Mouse (Mus musculus) CH12.LX (cell line): ENCODE results near the gene Idh2. TPM values are rescaled to one million over a fixed set of nuclear protein-coding genes. Genes with fewer than 3 reads are reported as not detected.

Experiments used
- DNase-seq: peaks from one replicate; pipeline ENCODE4 v3.0.0-alpha.2; 2013; ENCODE audit errors: extremely low read depth
- H3K27ac ChIP-seq: 2 replicates; pipeline ENCODE4 v1.5.1; 2012; ENCODE audit warnings: low read depth, mild to moderate bottlenecking, control low read depth, moderate library complexity; ENCODE audit not compliant: insufficient read depth
- H3K27me3 ChIP-seq: replicated peaks from 2 replicates; pipeline ENCODE3; 2012; ENCODE audit warnings: inconsistent platforms
- H3K36me3 ChIP-seq, 2 experiments: replicated peaks in 1 of 2; 2 replicates each; pipeline versions ENCODE3 to v1.6.1; 2012; ENCODE audit warnings: inconsistent platforms in 1 of 2, low read length in 1 of 2, mild to moderate bottlenecking in 1 of 2, mixed read lengths in 1 of 2, moderate library complexity in 1 of 2; ENCODE audit not compliant: control insufficient read depth in 1 of 2, insufficient read depth in 1 of 2
- H3K4me1 ChIP-seq, 2 experiments: 2 replicates each; pipeline ENCODE4 v1.6.1; 2012; ENCODE audit warnings: inconsistent platforms in 1 of 2, moderate library complexity in 1 of 2; ENCODE audit not compliant: insufficient read depth in 2 of 2, control insufficient read depth in 1 of 2
- H3K4me2 ChIP-seq: 2 replicates; pipeline ENCODE4 v1.6.1; 2012; ENCODE audit warnings: low read depth, mild to moderate bottlenecking, control low read depth; ENCODE audit not compliant: poor library complexity, insufficient read depth, severe bottlenecking
- H3K4me3 ChIP-seq, 3 experiments: fragments of 150-350 bp in 1 of 3; sonication (generic) in 1 of 3; replicated peaks in 1 of 3; 2 replicates each; pipeline versions ENCODE3 to v1.5.1; 2011 to 2012; ENCODE audit warnings: low read depth in 2 of 3, low read length in 2 of 3, mild to moderate bottlenecking in 2 of 3, moderate library complexity in 2 of 3, control low read depth in 1 of 3, improper control_type of control experiment in 1 of 3, inconsistent platforms in 1 of 3, mixed read lengths in 1 of 3; ENCODE audit not compliant: poor library complexity in 1 of 3
- H3K79me2 ChIP-seq: replicated peaks from 2 replicates; pipeline ENCODE4 v1.6.1; 2012; ENCODE audit warnings: mild to moderate bottlenecking, moderate library complexity; ENCODE audit not compliant: control insufficient read depth, poor library complexity, insufficient read depth, severe bottlenecking; ENCODE audit errors: extremely low read depth
- H3K9ac ChIP-seq: 2 replicates; pipeline ENCODE4 v1.6.1; 2012; ENCODE audit warnings: low read depth, mild to moderate bottlenecking, control low read depth, moderate library complexity; ENCODE audit not compliant: insufficient read depth
- H3K9me3 ChIP-seq: replicated peaks from 2 replicates; pipeline ENCODE3; 2012; ENCODE audit warnings: low read length, inconsistent platforms, mixed read lengths
- BHLHE40 ChIP-seq: IDR thresholded peaks from 2 replicates; pipeline ENCODE4 v1.6.1; 2011; ENCODE audit warnings: mild to moderate bottlenecking, low read depth, low read length, improper control_type of control experiment
- CHD1 ChIP-seq: IDR thresholded peaks from 2 replicates; pipeline ENCODE4 v1.6.1; 2012; ENCODE audit warnings: low read depth, low read length, improper control_type of control experiment, inconsistent platforms
- CHD2 ChIP-seq: IDR thresholded peaks from 2 replicates; pipeline ENCODE4 v1.6.1; 2011; ENCODE audit warnings: low read length, improper control_type of control experiment
- CTCF ChIP-seq, 2 experiments: IDR thresholded peaks in 1 of 2; conservative IDR thresholded peaks in 1 of 2; 2 replicates each; pipeline ENCODE4 v1.5.1; 2011 to 2012; ENCODE audit warnings: low read depth in 2 of 2, low read length in 2 of 2, improper control_type of control experiment in 1 of 2, inconsistent platforms in 1 of 2, mild to moderate bottlenecking in 1 of 2, moderate library complexity in 1 of 2
- E2F4 ChIP-seq: IDR thresholded peaks from 2 replicates; pipeline ENCODE4 v1.6.1; 2011; ENCODE audit warnings: low read depth, low read length, improper control_type of control experiment; ENCODE audit not compliant: insufficient replicate concordance
- EP300 ChIP-seq: IDR thresholded peaks from 2 replicates; pipeline ENCODE4 v1.6.1; 2011; ENCODE audit warnings: low read length, improper control_type of control experiment
- ETS1 ChIP-seq: conservative IDR thresholded peaks from 2 replicates; pipeline ENCODE4 v1.6.1; 2012; ENCODE audit warnings: low read depth, mild to moderate bottlenecking, inconsistent platforms, low read length, improper control_type of control experiment, moderate library complexity
- GABPA ChIP-seq: IDR thresholded peaks from 2 replicates; pipeline ENCODE4 v1.6.1; 2012; ENCODE audit warnings: low read depth, low read length, improper control_type of control experiment, inconsistent platforms; ENCODE audit not compliant: insufficient replicate concordance
- HCFC1 ChIP-seq: IDR thresholded peaks from 2 replicates; pipeline ENCODE4 v1.6.1; 2012; ENCODE audit warnings: low read depth, mild to moderate bottlenecking, inconsistent platforms, low read length, improper control_type of control experiment
- IRF4 ChIP-seq: IDR thresholded peaks from 2 replicates; pipeline ENCODE4 v1.6.1; 2014; ENCODE audit warnings: low read depth, mild to moderate bottlenecking, inconsistent platforms, low read length, improper control_type of control experiment
- JUN ChIP-seq: IDR thresholded peaks from 2 replicates; pipeline ENCODE4 v1.6.1; 2011; ENCODE audit warnings: low read depth, mild to moderate bottlenecking, low read length, improper control_type of control experiment, moderate library complexity; ENCODE audit not compliant: insufficient read depth
- JUND ChIP-seq: conservative IDR thresholded peaks from 2 replicates; pipeline ENCODE4 v1.6.1; 2011; ENCODE audit warnings: low read depth, low read length, improper control_type of control experiment
- KAT2A ChIP-seq: IDR thresholded peaks from 2 replicates; pipeline ENCODE4 v1.6.1; 2012; ENCODE audit warnings: low read length, improper control_type of control experiment, inconsistent platforms; ENCODE audit not compliant: insufficient replicate concordance
- MAFK ChIP-seq: IDR thresholded peaks from 2 replicates; pipeline ENCODE4 v1.6.1; 2011; ENCODE audit warnings: low read length, improper control_type of control experiment; ENCODE audit not compliant: insufficient replicate concordance
- MAX ChIP-seq: IDR thresholded peaks from 2 replicates; pipeline ENCODE4 v1.6.1; 2011; ENCODE audit warnings: low read length, improper control_type of control experiment
- MAZ ChIP-seq: IDR thresholded peaks from 2 replicates; pipeline ENCODE4 v1.6.1; 2012; ENCODE audit warnings: low read depth, mild to moderate bottlenecking, inconsistent platforms, low read length, improper control_type of control experiment, moderate library complexity
- MEF2A ChIP-seq: IDR thresholded peaks from 2 replicates; pipeline ENCODE4 v1.6.1; 2014; ENCODE audit warnings: low read depth, mild to moderate bottlenecking, inconsistent platforms, low read length, improper control_type of control experiment, borderline replicate concordance
- MXI1 ChIP-seq: IDR thresholded peaks from 2 replicates; pipeline ENCODE4 v1.6.1; 2011; ENCODE audit warnings: mild to moderate bottlenecking, low read depth, low read length, improper control_type of control experiment
- MYC ChIP-seq: IDR thresholded peaks from 2 replicates; pipeline ENCODE4 v1.6.1; 2011; ENCODE audit warnings: low read depth, mild to moderate bottlenecking, improper control_type of control experiment, low read length
- NELFE ChIP-seq: IDR thresholded peaks from 2 replicates; pipeline ENCODE4 v1.6.1; 2011; ENCODE audit warnings: low read depth, low read length, improper control_type of control experiment
- NRF1 ChIP-seq: IDR thresholded peaks from 2 replicates; pipeline ENCODE4 v1.6.1; 2014; ENCODE audit warnings: low read depth, mild to moderate bottlenecking, inconsistent platforms, low read length, improper control_type of control experiment, moderate library complexity
- PAX5 ChIP-seq: IDR thresholded peaks from 2 replicates; pipeline ENCODE4 v1.6.1; 2012; ENCODE audit warnings: low read length, inconsistent platforms, mixed read lengths
- POLR2A ChIP-seq: IDR thresholded peaks from 2 replicates; pipeline ENCODE4 v1.6.1; 2011; ENCODE audit warnings: low read depth, mild to moderate bottlenecking, improper control_type of control experiment, low read length
- POLR2AphosphoS2 ChIP-seq: IDR thresholded peaks from 2 replicates; pipeline ENCODE4 v1.6.1; 2011; ENCODE audit warnings: low read depth, low read length, improper control_type of control experiment
- RAD21 ChIP-seq: IDR thresholded peaks from 2 replicates; pipeline ENCODE4 v1.6.1; 2011; ENCODE audit warnings: low read depth, mild to moderate bottlenecking, low read length, improper control_type of control experiment, moderate library complexity
- RCOR1 ChIP-seq: conservative IDR thresholded peaks from 2 replicates; pipeline ENCODE4 v1.6.1; 2012; ENCODE audit warnings: low read depth, mild to moderate bottlenecking, inconsistent platforms, low read length, improper control_type of control experiment
- SIN3A ChIP-seq: IDR thresholded peaks from 2 replicates; pipeline ENCODE4 v1.6.1; 2012; ENCODE audit warnings: low read length, improper control_type of control experiment, inconsistent platforms
- SMC3 ChIP-seq: IDR thresholded peaks from 2 replicates; pipeline ENCODE4 v1.6.1; 2011; ENCODE audit warnings: low read depth, low read length, improper control_type of control experiment
- TBP ChIP-seq: conservative IDR thresholded peaks from 2 replicates; pipeline ENCODE4 v1.6.1; 2011; ENCODE audit warnings: low read depth, low read length, improper control_type of control experiment
- TCF12 ChIP-seq: IDR thresholded peaks from 2 replicates; pipeline ENCODE4 v1.6.1; 2014; ENCODE audit warnings: low read depth, mild to moderate bottlenecking, inconsistent platforms, low read length, improper control_type of control experiment
- UBTF ChIP-seq: IDR thresholded peaks from 2 replicates; pipeline ENCODE4 v1.6.1; 2012; ENCODE audit warnings: low read depth, mild to moderate bottlenecking, inconsistent platforms, low read length, improper control_type of control experiment, moderate library complexity
- USF1 ChIP-seq: IDR thresholded peaks from 2 replicates; pipeline ENCODE4 v1.6.1; 2014; ENCODE audit warnings: low read depth, mild to moderate bottlenecking, inconsistent platforms, low read length, improper control_type of control experiment
- USF2 ChIP-seq: conservative IDR thresholded peaks from 2 replicates; pipeline ENCODE4 v1.6.1; 2011; ENCODE audit warnings: low read depth, low read length, improper control_type of control experiment
- ZC3H11A ChIP-seq: IDR thresholded peaks from 2 replicates; pipeline ENCODE4 v1.6.1; 2012; ENCODE audit warnings: low read depth, mild to moderate bottlenecking, inconsistent platforms, low read length, improper control_type of control experiment
- ZKSCAN1 ChIP-seq: IDR thresholded peaks from 2 replicates; pipeline ENCODE4 v1.6.1; 2012; ENCODE audit warnings: low read depth, inconsistent platforms, low read length, improper control_type of control experiment, borderline replicate concordance
- ZMIZ1 ChIP-seq: IDR thresholded peaks from 2 replicates; pipeline ENCODE4 v1.6.1; 2012; ENCODE audit warnings: low read depth, mild to moderate bottlenecking, inconsistent platforms, low read length, improper control_type of control experiment
- ZNF384 ChIP-seq: IDR thresholded peaks from 2 replicates; pipeline ENCODE4 v1.6.1; 2012; ENCODE audit warnings: low read depth, low read length, improper control_type of control experiment, inconsistent platforms
- dilution Hi-C: fragments of 300-500 bp; cut with MboI; formaldehyde crosslinking; loops from 2 replicates; pipeline ENCODE4 v1.14.3; 2020; ENCODE audit warnings: low sequenced_read_pairs; ENCODE audit not compliant: extremely low pct_unique_long_range_greater_than_20kb, extremely low pct_ligation_motif_present
- in situ Hi-C: fragments of 300-500 bp; cut with MboI; formaldehyde crosslinking; loops from 3 replicates; pipeline ENCODE4 v1.14.3; 2019; ENCODE audit warnings: low sequenced_read_pairs, low pct_ligation_motif_present, low pct_unique_long_range_greater_than_20kb, mixed read lengths
- polyA plus RNA-seq: library from polyadenylated mRNA; unstranded; fragments of >175 nt; gene quantifications from 2 replicates; pipeline ENCODE4 v1.2.1, GENCODE M21; 2012; ENCODE audit warnings: low read depth; ENCODE audit not compliant: insufficient read length
- total RNA-seq, 2 experiments: library from RNA; depleted of rRNA; stranded (reverse); fragments of 300-350 nt in 1 of 2; fragments of >200 nt in 1 of 2; gene quantifications; 2 replicates each; pipeline ENCODE4 v1.2.3; 2012 to 2014

Idh2 gene
- total and polyA plus RNA-seq, 3 experiments: 13.6 to 96.4 (median 21.5) TPM

DNA sequence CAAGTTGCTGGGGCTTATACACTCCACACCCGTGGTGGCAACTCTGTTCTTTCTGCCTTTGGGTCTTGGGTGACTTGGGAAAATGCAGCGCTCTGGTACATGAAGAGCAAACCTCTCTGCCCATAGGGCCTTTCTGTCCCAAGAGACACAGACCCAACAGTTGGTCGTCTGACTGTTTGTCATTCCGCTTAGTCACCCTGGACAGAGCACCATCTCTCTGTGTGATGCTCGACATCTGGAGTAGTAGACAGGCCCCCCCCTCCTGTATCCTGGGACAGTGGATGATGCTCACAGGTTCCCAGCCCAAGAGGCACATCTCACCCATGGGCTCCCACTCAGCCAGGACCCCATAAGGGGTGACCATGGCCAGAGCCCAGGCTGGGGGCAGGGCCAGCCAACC is 51.9 kb downstream of the Idh2 start:
- Histone ChIP-seq H3K4me3 (peak overlapping the region; percentile 15 to 48 (median 45)), H3K9ac (peak overlapping the region; percentile 67), H3K36me3 (peaks cover 0 to 28% of the 10 kb centered on the region in 2 experiments), H3K27ac (peak overlapping the region; percentile 88), H3K79me2 (peaks cover 29% of the 10 kb centered on the region), H3K27me3 (no peaks in the 10 kb centered on the region), H3K4me2 (peak overlapping the region; percentile 86), H3K9me3 (no peaks in the 10 kb centered on the region), H3K4me1 (peaks cover 44 to 96% of the 10 kb centered on the region in 2 experiments)
- in situ Hi-C loops (no loop called here), dilution Hi-C loops (no loop called here)
- no peak for DNase-seq
- TF ChIP-seq HCFC1 (no peak), CHD1 (no peak), JUND (no peak), EP300 (no peak), TCF12 (peak; percentile 27; the same call in 1 of the 2 replicates), SMC3 (no peak), GABPA (no peak), MXI1 (no peak), USF2 (no peak), MAFK (no peak), RAD21 (no peak), POLR2A (peak; percentile 30), KAT2A (no peak), ZKSCAN1 (no peak), UBTF (no peak), CTCF (conservative IDR thresholded peaks at IDR 0.05 in 1 of 2, IDR thresholded peaks at IDR 0.05 in 1 of 2; ENCODE audit: low read depth in 2 of 2, low read length in 2 of 2) (no peak), USF1 (no peak), SIN3A (no peak), NELFE (no peak), ZMIZ1 (no peak), MAX (no peak), ETS1 (peak; percentile 47; the same call in 1 of the 2 replicates), E2F4 (no peak), TBP (0 out of 2 replicates have a peak, but pooled peaks have one; percentile 40), MYC (no peak), MEF2A (no peak), ZC3H11A (no peak), ZNF384 (no peak), NRF1 (no peak), RCOR1 (no peak), CHD2 (0 out of 2 replicates have a peak, but pooled peaks have one; percentile 22), PAX5 (no peak), POLR2AphosphoS2 (no peak), MAZ (no peak), BHLHE40 (peak; percentile 59), IRF4 (no peak), JUN (no peak)
